Mouse (Mus musculus): Measurements from ENCODE around the gene Tmprss9. TPM values are rescaled to one million over a fixed set of nuclear protein-coding genes. Genes with fewer than 3 reads are reported as not detected.

Tmprss9 gene
- total and polyA plus RNA-seq, 2 experiments from 2014 or later: 0.22 to 0.33 TPM

DNA sequence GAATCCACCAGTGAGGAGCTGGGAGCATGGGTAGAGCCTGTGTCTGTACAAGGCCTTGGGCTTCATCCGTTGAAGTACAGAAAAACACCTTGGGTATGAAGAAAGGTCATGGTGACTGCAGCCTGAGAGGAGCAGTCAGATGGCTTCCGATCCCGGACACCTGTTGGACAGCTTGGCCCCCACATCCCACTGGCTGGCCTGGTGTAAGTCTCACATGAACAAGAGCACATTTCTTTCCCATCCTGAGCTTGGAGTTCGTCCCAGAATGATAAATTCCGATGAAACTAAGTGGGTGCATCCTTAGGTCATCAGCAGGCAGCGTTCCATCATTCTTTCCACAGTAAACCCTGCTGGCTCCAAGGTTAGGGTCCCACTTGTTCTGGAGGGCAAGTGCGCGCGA, 72.1 kb downstream of the Tmprss9 start:
- no peak for TF ChIP-seq CTCF (IDR thresholded peaks at IDR 0.05; ENCODE audit: low read depth)
- no peak for ATAC-seq
- H3K4me3 ChIP-seq (ENCODE audit: low read depth, low read length): no peak overlapping the region
- no peaks in the 10 kb centered on the region for H3K9me3 ChIP-seq (ENCODE audit: low read length)
- no peak overlapping the region for H3K4me2 ChIP-seq (ENCODE audit: low read depth)
- H3K4me1 ChIP-seq (ENCODE audit: insufficient read depth): peaks cover 16% of the 10 kb centered on the region; the same call in 1 of the 2 replicates
- H3K36me3 ChIP-seq (ENCODE audit: insufficient read depth): no peaks in the 10 kb centered on the region
- no peak overlapping the region for H3K9ac ChIP-seq
- H3K27me3 ChIP-seq (ENCODE audit: insufficient read depth, low read length): no peaks in the 10 kb centered on the region
- WGBS: 83% methylated on average over 9 of the region's 9 CpGs
- H3K27ac ChIP-seq (ENCODE audit: low read depth, low read length): no peak overlapping the region
- DNase-seq: no peak

DNA sequence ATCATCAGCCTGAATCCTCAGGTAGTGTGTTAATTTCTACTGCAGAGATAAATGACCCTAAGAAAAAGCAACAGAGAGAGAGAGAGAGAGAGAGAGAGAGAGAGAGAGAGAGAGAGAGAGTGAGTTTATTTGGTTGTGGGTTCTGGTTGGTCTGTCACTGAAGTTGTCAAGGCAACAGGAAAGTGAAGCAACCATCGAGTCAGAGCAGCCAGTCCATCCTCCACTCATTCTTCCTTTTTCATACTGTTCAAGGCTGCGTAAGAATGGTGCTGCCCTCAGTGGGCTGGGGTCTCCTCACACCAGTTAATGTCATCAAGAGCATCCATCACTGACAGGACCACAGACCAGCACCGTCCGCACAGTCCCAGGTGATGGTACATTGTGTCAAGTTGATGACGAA, 72.6 kb downstream of the Tmprss9 start:
- H3K9ac ChIP-seq: no peak overlapping the region
- ATAC-seq (no peak), DNase-seq (no peak)
- no peak overlapping the region for H3K4me2 ChIP-seq (ENCODE audit: low read depth)
- WGBS: 88% methylated on average over 5 of the region's 5 CpGs
- TF ChIP-seq CTCF (IDR thresholded peaks at IDR 0.05; ENCODE audit: low read depth): no peak
- no peak overlapping the region for H3K27ac ChIP-seq (ENCODE audit: low read depth, low read length)
- H3K36me3 ChIP-seq (ENCODE audit: insufficient read depth): no peaks in the 10 kb centered on the region
- no peaks in the 10 kb centered on the region for H3K9me3 ChIP-seq (ENCODE audit: low read length)
- no peak overlapping the region for H3K4me3 ChIP-seq (ENCODE audit: low read depth, low read length)
- peaks cover 14% of the 10 kb centered on the region; the same call in 1 of the 2 replicates for H3K4me1 ChIP-seq (ENCODE audit: insufficient read depth)
- H3K27me3 ChIP-seq (ENCODE audit: insufficient read depth, low read length): no peaks in the 10 kb centered on the region

DNA sequence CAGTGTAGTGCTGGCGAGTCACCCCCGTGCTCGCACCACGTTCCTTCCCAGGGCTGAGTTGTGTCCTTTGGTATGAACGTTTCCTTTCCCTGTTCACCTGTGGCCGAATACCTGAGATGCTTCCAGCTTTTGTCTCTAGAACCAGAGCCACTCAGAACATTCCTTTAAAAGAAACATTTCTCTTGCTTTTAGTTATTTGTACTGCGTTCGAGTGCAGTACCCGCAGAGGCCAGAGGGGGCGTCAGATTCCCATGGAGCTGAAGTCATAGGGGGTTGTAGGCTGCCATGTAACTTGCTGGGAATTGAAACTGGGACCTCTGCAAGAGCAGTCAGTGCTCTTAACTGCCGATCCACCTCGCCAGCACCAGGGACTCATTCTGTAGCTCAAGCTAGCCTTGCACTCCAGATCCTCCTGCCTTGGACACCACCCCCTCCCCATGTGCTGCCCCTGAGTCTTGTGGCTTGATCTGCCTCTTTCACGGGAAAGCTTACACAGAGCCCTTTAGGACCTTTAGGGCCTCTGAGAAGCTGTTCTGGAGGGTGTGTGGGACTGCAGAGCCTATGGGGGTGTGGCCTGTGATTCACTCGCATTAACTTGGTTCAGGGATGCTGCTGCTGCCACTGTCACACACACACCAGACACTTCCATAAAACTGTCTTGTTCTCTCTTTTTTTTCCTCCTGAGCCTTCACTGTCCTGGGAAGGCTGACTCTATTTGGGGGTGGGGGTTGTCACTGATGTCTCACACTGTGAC, 75.2 kb downstream of the Tmprss9 start:
- H3K27ac ChIP-seq (ENCODE audit: low read depth, low read length): no peak overlapping the region
- H3K27me3 ChIP-seq (ENCODE audit: insufficient read depth, low read length): no peaks in the 10 kb centered on the region
- 64% methylated on average over 14 of the region's 14 CpGs for WGBS
- H3K9me3 ChIP-seq (ENCODE audit: low read length): no peaks in the 10 kb centered on the region
- DNase-seq: no peak
- TF ChIP-seq CTCF (IDR thresholded peaks at IDR 0.05; ENCODE audit: low read depth): peak; percentile 56
- H3K4me3 ChIP-seq (ENCODE audit: low read depth, low read length): no peak overlapping the region
- no peaks in the 10 kb centered on the region for H3K36me3 ChIP-seq (ENCODE audit: insufficient read depth)
- no peak overlapping the region for H3K4me2 ChIP-seq (ENCODE audit: low read depth)
- ATAC-seq: no peak; the same call in 1 of the 2 replicates
- H3K4me1 ChIP-seq (ENCODE audit: insufficient read depth): no peaks in the 10 kb centered on the region
- no peak overlapping the region for H3K9ac ChIP-seq

DNA sequence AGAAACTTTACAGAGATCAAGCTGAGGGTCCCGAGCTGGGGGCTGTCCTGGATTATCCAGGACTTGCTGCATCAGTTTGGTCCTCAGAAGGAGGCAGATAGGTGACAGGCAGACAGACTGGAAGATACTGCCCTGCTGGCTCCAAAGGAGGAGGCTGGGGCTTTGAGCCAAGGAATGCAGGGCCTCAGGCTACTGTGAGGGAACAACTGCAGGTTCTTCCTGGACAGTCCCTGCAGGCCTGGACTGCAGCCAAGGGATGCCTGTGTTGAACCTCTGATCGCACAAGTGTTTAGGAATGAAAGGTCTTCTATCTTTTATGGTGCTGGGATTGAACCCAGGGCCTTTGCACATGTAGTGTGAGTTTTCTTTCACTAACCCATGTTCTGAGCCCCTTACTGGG, 76.2 kb downstream of the Tmprss9 start:
- H3K36me3 ChIP-seq (ENCODE audit: insufficient read depth): no peaks in the 10 kb centered on the region
- H3K4me3 ChIP-seq (ENCODE audit: low read depth, low read length): no peak overlapping the region
- ATAC-seq: no peak
- H3K9ac ChIP-seq: no peak overlapping the region
- no peak for DNase-seq
- 35% methylated on average over 2 of the region's 2 CpGs for WGBS
- no peaks in the 10 kb centered on the region for H3K27me3 ChIP-seq (ENCODE audit: insufficient read depth, low read length)
- no peak overlapping the region for H3K4me2 ChIP-seq (ENCODE audit: low read depth)
- no peaks in the 10 kb centered on the region for H3K4me1 ChIP-seq (ENCODE audit: insufficient read depth)
- no peak overlapping the region for H3K27ac ChIP-seq (ENCODE audit: low read depth, low read length)
- no peaks in the 10 kb centered on the region for H3K9me3 ChIP-seq (ENCODE audit: low read length)
- TF ChIP-seq CTCF (IDR thresholded peaks at IDR 0.05; ENCODE audit: low read depth): no peak

DNA sequence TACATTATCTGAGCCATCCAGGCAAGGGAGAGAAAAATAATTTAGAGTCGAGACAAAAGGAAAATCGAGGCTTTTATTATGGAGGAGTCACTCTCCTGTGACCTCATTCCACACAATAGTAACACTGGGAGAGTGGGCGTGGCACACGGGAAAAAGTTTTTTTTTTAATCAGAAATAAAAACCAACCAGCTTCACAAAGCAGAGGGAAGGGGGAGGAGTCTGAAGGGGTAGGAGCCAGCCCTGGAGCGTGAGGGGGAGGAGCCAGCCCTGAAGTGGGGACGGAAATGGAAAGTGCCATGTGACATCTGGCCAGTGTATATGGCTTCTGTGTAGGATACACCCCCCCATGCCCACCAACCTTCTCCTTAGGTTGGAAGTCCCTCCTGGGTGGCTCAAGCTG, 76.9 kb downstream of the Tmprss9 start:
- no peak for DNase-seq
- Histone ChIP-seq H3K9me3 (ENCODE audit: low read length) (no peaks in the 10 kb centered on the region), H3K4me2 (ENCODE audit: low read depth) (no peak overlapping the region), H3K27ac (ENCODE audit: low read depth, low read length) (no peak overlapping the region), H3K27me3 (ENCODE audit: insufficient read depth, low read length) (no peaks in the 10 kb centered on the region), H3K36me3 (ENCODE audit: insufficient read depth) (no peaks in the 10 kb centered on the region), H3K4me3 (ENCODE audit: low read depth, low read length) (no peak overlapping the region), H3K9ac (no peak overlapping the region), H3K4me1 (ENCODE audit: insufficient read depth) (no peaks in the 10 kb centered on the region)
- TF ChIP-seq CTCF (IDR thresholded peaks at IDR 0.05; ENCODE audit: low read depth): no peak
- ATAC-seq: no peak
- 23% methylated on average over 6 of the region's 6 CpGs for WGBS

DNA sequence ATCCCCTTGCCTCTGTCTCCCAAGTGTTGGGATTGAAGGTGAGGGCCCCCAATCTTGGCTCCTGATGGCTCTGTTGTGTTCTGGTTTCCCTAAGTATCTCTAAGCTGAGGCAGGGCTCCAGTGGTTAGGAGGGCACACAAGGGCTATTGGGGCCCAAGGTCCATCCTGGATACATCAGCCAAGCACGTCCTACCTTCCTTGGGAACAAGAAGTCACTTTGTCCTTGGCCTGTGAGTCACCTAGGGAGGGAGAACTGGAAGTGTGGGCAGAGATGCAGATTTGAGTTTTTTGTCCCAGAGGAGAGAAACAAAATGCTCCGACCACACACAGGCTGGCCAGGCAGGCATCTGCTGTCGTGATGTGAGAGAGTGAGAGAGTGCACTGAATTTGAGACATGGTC, 77.4 kb downstream of the Tmprss9 start:
- no peak overlapping the region for H3K4me3 ChIP-seq (ENCODE audit: low read depth, low read length)
- no peaks in the 10 kb centered on the region for H3K27me3 ChIP-seq (ENCODE audit: insufficient read depth, low read length)
- no peak overlapping the region for H3K9ac ChIP-seq
- no peaks in the 10 kb centered on the region for H3K36me3 ChIP-seq (ENCODE audit: insufficient read depth)
- 73% methylated on average over 3 of the region's 3 CpGs for WGBS
- DNase-seq: no peak
- no peak overlapping the region for H3K4me2 ChIP-seq (ENCODE audit: low read depth)
- no peak for TF ChIP-seq CTCF (IDR thresholded peaks at IDR 0.05; ENCODE audit: low read depth)
- H3K9me3 ChIP-seq (ENCODE audit: low read length): no peaks in the 10 kb centered on the region
- H3K27ac ChIP-seq (ENCODE audit: low read depth, low read length): no peak overlapping the region
- no peak for ATAC-seq
- H3K4me1 ChIP-seq (ENCODE audit: insufficient read depth): no peaks in the 10 kb centered on the region

MicroRNAs encoded within 50 kb of the gene (microRNA counts, 519-probe panel; counts per million panel counts)
- not detected for microRNA mmu-miR-1982

Small RNA genes within 50 kb of the gene (microRNA-seq; reads per million reads assigned to microRNA genes)
- 5.8 to 10.1 reads per million in 2 experiments for gene Mir1982

Other genes starting within 250 kb of the Tmprss9 start
- 127 and 135 TPM in 2 replicates for gene Csnk1g2, start 249.0 kb upstream of the Tmprss9 start, total RNA-seq (2014; rRNA removed)
- 91.8 and 94.1 TPM in 2 replicates for gene Csnk1g2, start 249.0 kb upstream of the Tmprss9 start, polyA plus RNA-seq (2015; fragmentation: Nextera tagmentation; extraction: Ambion mirVana)
- 105 and 131 TPM in 2 replicates for gene Btbd2, start 214.8 kb upstream of the Tmprss9 start, total RNA-seq (2014; rRNA removed)
- gene Btbd2, start 214.8 kb upstream of the Tmprss9 start, polyA plus RNA-seq (2015; fragmentation: Nextera tagmentation; extraction: Ambion mirVana): 70.4 and 77.6 TPM in 2 replicates
- 55.2 and 69.8 TPM in 2 replicates for gene Mknk2, start 193.7 kb upstream of the Tmprss9 start, total RNA-seq (2014; rRNA removed)
- 42.4 and 43.6 TPM in 2 replicates for gene Mknk2, start 193.7 kb upstream of the Tmprss9 start, polyA plus RNA-seq (2015; fragmentation: Nextera tagmentation; extraction: Ambion mirVana)
- 54.1 and 57.8 TPM in 2 replicates for gene Mob3a, start 169.9 kb upstream of the Tmprss9 start, total RNA-seq (2014; rRNA removed)
- 38.9 and 45.9 TPM in 2 replicates for gene Mob3a, start 169.9 kb upstream of the Tmprss9 start, polyA plus RNA-seq (2015; fragmentation: Nextera tagmentation; extraction: Ambion mirVana)
- 37.9 and 39.5 TPM in 2 replicates for gene Izumo4, start 169.7 kb upstream of the Tmprss9 start, total RNA-seq (2014; rRNA removed)
- gene Izumo4, start 169.7 kb upstream of the Tmprss9 start, polyA plus RNA-seq (2015; fragmentation: Nextera tagmentation; extraction: Ambion mirVana): 34.4 and 36.7 TPM in 2 replicates
- gene Ap3d1, start 129.6 kb upstream of the Tmprss9 start, total RNA-seq (2014; rRNA removed): 137 and 176 TPM in 2 replicates
- gene Ap3d1, start 129.6 kb upstream of the Tmprss9 start, polyA plus RNA-seq (2015; fragmentation: Nextera tagmentation; extraction: Ambion mirVana): 63.8 and 87.7 TPM in 2 replicates
- 15.9 and 21.7 TPM in 2 replicates for gene Dot1l, start 116.6 kb upstream of the Tmprss9 start, total RNA-seq (2014; rRNA removed)
- 5.7 and 8.5 TPM in 2 replicates for gene Dot1l, start 116.6 kb upstream of the Tmprss9 start, polyA plus RNA-seq (2015; fragmentation: Nextera tagmentation; extraction: Ambion mirVana)
- gene Sf3a2, start 73.7 kb upstream of the Tmprss9 start, total RNA-seq (2014; rRNA removed): 20.4 and 20.6 TPM in 2 replicates
- gene Sf3a2, start 73.7 kb upstream of the Tmprss9 start, polyA plus RNA-seq (2015; fragmentation: Nextera tagmentation; extraction: Ambion mirVana): 66.4 and 73.7 TPM in 2 replicates
- gene Plekhj1, start 73.2 kb upstream of the Tmprss9 start, total RNA-seq (2014; rRNA removed): 81.1 and 89.0 TPM in 2 replicates
- 96.8 and 107 TPM in 2 replicates for gene Plekhj1, start 73.2 kb upstream of the Tmprss9 start, polyA plus RNA-seq (2015; fragmentation: Nextera tagmentation; extraction: Ambion mirVana)
- gene Amh, start 66.6 kb upstream of the Tmprss9 start, total RNA-seq (2014; rRNA removed): 0.62 and 0.69 TPM in 2 replicates
- not detected in 2 replicates for gene Amh, start 66.6 kb upstream of the Tmprss9 start, polyA plus RNA-seq (2015; fragmentation: Nextera tagmentation; extraction: Ambion mirVana)
- gene Jsrp1, start 58.4 kb upstream of the Tmprss9 start, total RNA-seq (2014; rRNA removed): 0.38 TPM in 1 of 2 replicates, not detected in the other
- gene Jsrp1, start 58.4 kb upstream of the Tmprss9 start, polyA plus RNA-seq (2015; fragmentation: Nextera tagmentation; extraction: Ambion mirVana): 0.70 and 0.76 TPM in 2 replicates
- gene Oaz1, start 45.2 kb upstream of the Tmprss9 start, total RNA-seq (2014; rRNA removed): 1,019 and 1,040 TPM in 2 replicates
- 1,146 and 1,244 TPM in 2 replicates for gene Oaz1, start 45.2 kb upstream of the Tmprss9 start, polyA plus RNA-seq (2015; fragmentation: Nextera tagmentation; extraction: Ambion mirVana)
- gene Lingo3, start 27.8 kb upstream of the Tmprss9 start, total RNA-seq (2014; rRNA removed): 23.3 and 23.7 TPM in 2 replicates
- 18.5 and 20.3 TPM in 2 replicates for gene Lingo3, start 27.8 kb upstream of the Tmprss9 start, polyA plus RNA-seq (2015; fragmentation: Nextera tagmentation; extraction: Ambion mirVana)
- gene Lsm7, start 16.6 kb upstream of the Tmprss9 start, total RNA-seq (2014; rRNA removed): 158 and 292 TPM in 2 replicates
- 306 and 392 TPM in 2 replicates for gene Lsm7, start 16.6 kb upstream of the Tmprss9 start, polyA plus RNA-seq (2015; fragmentation: Nextera tagmentation; extraction: Ambion mirVana)
- gene Sppl2b, start 16.6 kb upstream of the Tmprss9 start, total RNA-seq (2014; rRNA removed): 79.2 and 90.3 TPM in 2 replicates
- gene Sppl2b, start 16.6 kb upstream of the Tmprss9 start, polyA plus RNA-seq (2015; fragmentation: Nextera tagmentation; extraction: Ambion mirVana): 64.6 and 74.4 TPM in 2 replicates
- gene Timm13, start 29.1 kb downstream of the Tmprss9 start, total RNA-seq (2014; rRNA removed): 214 and 233 TPM in 2 replicates
- gene Timm13, start 29.1 kb downstream of the Tmprss9 start, polyA plus RNA-seq (2015; fragmentation: Nextera tagmentation; extraction: Ambion mirVana): 381 and 448 TPM in 2 replicates
- gene Lmnb2, start 46.4 kb downstream of the Tmprss9 start, total RNA-seq (2014; rRNA removed): 46.1 and 46.5 TPM in 2 replicates
- 22.1 and 24.5 TPM in 2 replicates for gene Lmnb2, start 46.4 kb downstream of the Tmprss9 start, polyA plus RNA-seq (2015; fragmentation: Nextera tagmentation; extraction: Ambion mirVana)
- 5.0 and 5.8 TPM in 2 replicates for gene Gadd45b, start 58.2 kb downstream of the Tmprss9 start, total RNA-seq (2014; rRNA removed)
- 6.5 and 7.7 TPM in 2 replicates for gene Gadd45b, start 58.2 kb downstream of the Tmprss9 start, polyA plus RNA-seq (2015; fragmentation: Nextera tagmentation; extraction: Ambion mirVana)
- 64.5 and 91.4 TPM in 2 replicates for gene Gng7, start 143.1 kb downstream of the Tmprss9 start, total RNA-seq (2014; rRNA removed)
- 76.2 and 85.7 TPM in 2 replicates for gene Gng7, start 143.1 kb downstream of the Tmprss9 start, polyA plus RNA-seq (2015; fragmentation: Nextera tagmentation; extraction: Ambion mirVana)
- 65.4 and 76.0 TPM in 2 replicates for gene Diras1, start 153.8 kb downstream of the Tmprss9 start, total RNA-seq (2014; rRNA removed)
- 66.1 and 70.2 TPM in 2 replicates for gene Diras1, start 153.8 kb downstream of the Tmprss9 start, polyA plus RNA-seq (2015; fragmentation: Nextera tagmentation; extraction: Ambion mirVana)
- gene Slc39a3, start 165.6 kb downstream of the Tmprss9 start, total RNA-seq (2014; rRNA removed): 82.1 and 104 TPM in 2 replicates
- 43.5 and 45.2 TPM in 2 replicates for gene Slc39a3, start 165.6 kb downstream of the Tmprss9 start, polyA plus RNA-seq (2015; fragmentation: Nextera tagmentation; extraction: Ambion mirVana)
- gene Sgta, start 188.3 kb downstream of the Tmprss9 start, total RNA-seq (2014; rRNA removed): 176 and 215 TPM in 2 replicates
- 326 and 360 TPM in 2 replicates for gene Sgta, start 188.3 kb downstream of the Tmprss9 start, polyA plus RNA-seq (2015; fragmentation: Nextera tagmentation; extraction: Ambion mirVana)
- gene Thop1, start 198.2 kb downstream of the Tmprss9 start, total RNA-seq (2014; rRNA removed): 69.0 and 74.6 TPM in 2 replicates
- gene Thop1, start 198.2 kb downstream of the Tmprss9 start, polyA plus RNA-seq (2015; fragmentation: Nextera tagmentation; extraction: Ambion mirVana): 45.9 and 52.5 TPM in 2 replicates
- gene Creb3l3, start 227.0 kb downstream of the Tmprss9 start, total RNA-seq (2014; rRNA removed): 0.38 and 0.43 TPM in 2 replicates
- 0.29 and 0.40 TPM in 2 replicates for gene Creb3l3, start 227.0 kb downstream of the Tmprss9 start, polyA plus RNA-seq (2015; fragmentation: Nextera tagmentation; extraction: Ambion mirVana)
- 194 and 215 TPM in 2 replicates for gene Map2k2, start 234.1 kb downstream of the Tmprss9 start, total RNA-seq (2014; rRNA removed)
- 167 and 194 TPM in 2 replicates for gene Map2k2, start 234.1 kb downstream of the Tmprss9 start, polyA plus RNA-seq (2015; fragmentation: Nextera tagmentation; extraction: Ambion mirVana)